Mouse (Mus musculus): ENCODE data around the gene Dnm3. TPM values are rescaled to one million over a fixed set of nuclear protein-coding genes. Genes with fewer than 3 reads are reported as not detected.
A peak's percentile ranks its signal among the peaks of the same experiment; 100 is the strongest.

Dnm3 gene
- polyA plus RNA-seq, 1 experiment = 1.0 TPM

DNA sequence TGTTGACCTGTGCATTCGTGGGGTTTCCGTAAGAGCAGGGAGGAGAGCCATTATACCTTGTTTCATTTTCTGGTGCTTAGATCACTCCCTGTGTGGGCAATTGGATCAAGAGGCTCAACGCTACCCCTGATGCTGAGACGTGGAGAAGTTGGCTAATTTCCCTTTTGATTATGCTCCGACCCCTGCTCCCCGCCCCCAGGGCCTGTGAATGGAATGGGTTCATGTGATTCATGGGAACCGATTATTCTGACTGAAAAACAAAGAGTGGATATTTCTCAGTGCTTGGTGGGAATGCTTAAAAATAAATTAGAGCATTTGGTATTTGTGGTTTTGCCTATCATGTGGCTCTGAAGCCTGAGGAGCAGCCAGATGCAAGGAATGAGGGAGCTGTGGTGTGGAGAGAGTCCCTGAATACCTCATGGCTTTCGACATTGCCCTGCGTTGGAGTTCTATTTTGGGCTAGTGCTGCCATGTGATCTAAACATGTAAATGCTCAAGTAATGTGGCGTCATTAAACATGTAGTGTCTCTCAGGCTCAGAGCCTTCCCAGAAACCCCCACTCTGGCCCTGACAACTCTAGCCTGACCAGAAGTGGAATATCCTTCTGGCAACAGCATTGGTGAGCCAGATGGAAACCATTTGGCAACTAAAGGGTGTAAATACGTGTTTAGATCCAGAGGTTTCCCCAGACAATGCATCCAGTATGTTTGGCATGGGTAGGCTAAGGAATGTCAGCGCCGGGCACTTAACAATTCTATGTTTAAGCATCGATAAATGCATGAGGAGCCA, 473.9 kb downstream of the Dnm3 start:
- H3K4me1 ChIP-seq (ENCODE audit: control insufficient read depth, insufficient read depth, insufficient read length, low read length) = peaks cover 2% of the 10 kb centered on the region; the same call in 1 of the 2 replicates
- no peaks in the 10 kb centered on the region for H3K27me3 ChIP-seq (ENCODE audit: control insufficient read depth, insufficient read depth, low read length)
- 76% methylated on average over 14 of the region's 14 CpGs for WGBS
- no peaks in the 10 kb centered on the region for H3K36me3 ChIP-seq (ENCODE audit: control insufficient read depth, insufficient read depth, low read length)
- H3K4me3 ChIP-seq (ENCODE audit: low read depth, low read length) = no peak overlapping the region
- TF ChIP-seq CTCF (IDR thresholded peaks at IDR 0.05; ENCODE audit: extremely low read depth, insufficient read length, insufficient replicate concordance, low read depth, low read length) (no peak), POLR2A (IDR thresholded peaks at IDR 0.05; ENCODE audit: low read depth, low read length) (no peak)
- H3K27ac ChIP-seq (ENCODE audit: insufficient read depth, low read depth, low read length) = peak overlapping the region; percentile 13; the same call in 1 of the 2 replicates

- no peak for TF ChIP-seq POLR2A (IDR thresholded peaks at IDR 0.05; ENCODE audit: low read depth, low read length)
- no peak for TF ChIP-seq CTCF (IDR thresholded peaks at IDR 0.05; ENCODE audit: extremely low read depth, insufficient read length, insufficient replicate concordance, low read depth, low read length)
Measured at GRCm38 (mm10) chr1:162001328-162001727, 476.5 kb downstream of the Dnm3 start.

DNA sequence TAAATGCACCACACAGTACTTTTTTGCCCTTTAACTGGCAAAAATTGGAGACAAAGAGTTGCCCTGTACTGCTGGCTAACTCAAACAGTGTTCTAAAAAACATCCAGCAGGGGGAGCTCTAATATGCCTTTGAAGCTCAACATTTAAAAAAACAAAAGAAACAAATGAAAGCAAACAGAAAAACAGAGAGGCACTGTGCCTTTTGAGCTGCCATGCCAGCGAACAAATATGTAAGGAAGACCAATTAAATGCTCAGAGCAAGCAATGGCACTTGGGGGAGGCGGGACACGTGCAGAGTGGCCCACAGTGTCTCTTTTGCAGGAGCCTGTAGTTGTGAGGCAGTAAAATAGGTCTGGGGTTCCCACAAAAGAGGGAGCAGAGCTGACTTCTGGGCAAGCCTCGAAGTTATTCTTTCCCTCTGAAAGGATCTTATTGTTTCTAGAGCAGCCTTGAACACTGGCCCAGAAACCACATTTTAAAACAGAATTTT, 477.9 kb downstream of the Dnm3 start:
- H3K27me3 ChIP-seq (ENCODE audit: control insufficient read depth, insufficient read depth, low read length) = no peaks in the 10 kb centered on the region
- TF ChIP-seq CTCF (IDR thresholded peaks at IDR 0.05; ENCODE audit: extremely low read depth, insufficient read length, insufficient replicate concordance, low read depth, low read length) (peak; percentile 57; the same call in 1 of the 2 replicates), POLR2A (IDR thresholded peaks at IDR 0.05; ENCODE audit: low read depth, low read length) (no peak)
- H3K36me3 ChIP-seq (ENCODE audit: control insufficient read depth, insufficient read depth, low read length) = no peaks in the 10 kb centered on the region
- H3K4me3 ChIP-seq (ENCODE audit: low read depth, low read length) = no peak overlapping the region
- H3K27ac ChIP-seq (ENCODE audit: insufficient read depth, low read depth, low read length) = no peak overlapping the region
- peaks cover 2% of the 10 kb centered on the region for H3K4me1 ChIP-seq (ENCODE audit: control insufficient read depth, insufficient read depth, insufficient read length, low read length)
- 11% methylated on average over 4 of the region's 4 CpGs for WGBS

More at GRCm38 (mm10) chr1:162001328-162001727, 476.5 kb downstream of the Dnm3 start:
- H3K36me3 ChIP-seq (ENCODE audit: control insufficient read depth, insufficient read depth, low read length) = no peaks in the 10 kb centered on the region
- 78% methylated on average over 8 of the region's 8 CpGs for WGBS
- peaks cover 2% of the 10 kb centered on the region for H3K4me1 ChIP-seq (ENCODE audit: control insufficient read depth, insufficient read depth, insufficient read length, low read length)
- no peak overlapping the region for H3K27ac ChIP-seq (ENCODE audit: insufficient read depth, low read depth, low read length)
- no peaks in the 10 kb centered on the region for H3K27me3 ChIP-seq (ENCODE audit: control insufficient read depth, insufficient read depth, low read length)
- H3K4me3 ChIP-seq (ENCODE audit: low read depth, low read length) = no peak overlapping the region

- no peaks in the 10 kb centered on the region for H3K27me3 ChIP-seq (ENCODE audit: control insufficient read depth, insufficient read depth, low read length)
- H3K4me1 ChIP-seq (ENCODE audit: control insufficient read depth, insufficient read depth, insufficient read length, low read length) = peaks cover 2% of the 10 kb centered on the region; the same call in 1 of the 2 replicates
- TF ChIP-seq CTCF (IDR thresholded peaks at IDR 0.05; ENCODE audit: extremely low read depth, insufficient read length, insufficient replicate concordance, low read depth, low read length) (no peak), POLR2A (IDR thresholded peaks at IDR 0.05; ENCODE audit: low read depth, low read length) (no peak)
- 37% methylated on average over 5 of the region's 5 CpGs for WGBS
- no peak overlapping the region for H3K27ac ChIP-seq (ENCODE audit: insufficient read depth, low read depth, low read length)
- no peaks in the 10 kb centered on the region for H3K36me3 ChIP-seq (ENCODE audit: control insufficient read depth, insufficient read depth, low read length)
- H3K4me3 ChIP-seq (ENCODE audit: low read depth, low read length) = no peak overlapping the region
Measured at GRCm38 (mm10) chr1:161999338-161999737, 478.5 kb downstream of the Dnm3 start.

DNA sequence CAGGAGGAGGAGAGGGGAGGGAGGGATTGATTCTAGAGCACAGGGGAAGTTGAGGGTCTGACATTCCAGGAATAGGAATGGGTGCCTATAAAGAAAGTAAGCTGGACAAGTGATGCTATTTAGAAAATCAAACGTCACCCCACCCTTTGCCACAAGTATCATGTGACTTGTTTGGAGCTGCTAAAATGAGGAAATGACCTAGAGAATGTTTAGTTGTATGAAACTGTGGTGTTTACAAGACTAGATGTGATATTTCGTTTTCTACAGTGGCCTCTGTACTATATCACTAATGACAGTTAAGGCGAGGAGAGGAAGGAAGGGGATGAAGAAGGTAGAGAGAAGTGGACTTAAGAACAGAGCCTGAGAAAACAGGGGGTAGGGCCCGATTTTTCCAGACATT, 479.1 kb downstream of the Dnm3 start:
- Histone ChIP-seq H3K4me1 (ENCODE audit: control insufficient read depth, insufficient read depth, insufficient read length, low read length) (peaks cover 2% of the 10 kb centered on the region; the same call in 1 of the 2 replicates), H3K27ac (ENCODE audit: insufficient read depth, low read depth, low read length) (no peak overlapping the region), H3K36me3 (ENCODE audit: control insufficient read depth, insufficient read depth, low read length) (no peaks in the 10 kb centered on the region), H3K4me3 (ENCODE audit: low read depth, low read length) (no peak overlapping the region), H3K27me3 (ENCODE audit: control insufficient read depth, insufficient read depth, low read length) (no peaks in the 10 kb centered on the region)
- 31% methylated on average over 4 of the region's 4 CpGs for WGBS
- TF ChIP-seq CTCF (IDR thresholded peaks at IDR 0.05; ENCODE audit: extremely low read depth, insufficient read length, insufficient replicate concordance, low read depth, low read length) = no peak
- TF ChIP-seq POLR2A (IDR thresholded peaks at IDR 0.05; ENCODE audit: low read depth, low read length) = no peak

DNA sequence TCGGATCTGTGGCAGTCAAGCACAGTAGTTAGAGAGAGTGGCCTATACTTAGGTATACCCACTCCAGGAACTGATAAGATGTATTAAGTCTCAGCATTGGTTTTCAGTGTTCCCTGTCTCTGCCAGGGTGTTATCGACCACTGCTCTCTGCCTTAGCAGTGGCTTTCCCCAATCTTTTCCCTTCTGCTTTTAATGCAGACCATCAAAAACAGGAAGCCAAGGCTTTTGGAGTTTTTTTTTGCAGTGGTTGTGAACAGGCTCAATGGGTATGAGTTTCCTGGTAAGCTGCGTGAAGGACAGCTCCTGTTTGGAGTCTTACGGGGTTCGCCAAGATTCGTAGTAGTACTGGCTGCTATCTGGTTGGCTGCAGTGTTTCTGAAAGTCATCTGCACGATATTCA, 485.4 kb downstream of the Dnm3 start:
- Histone ChIP-seq H3K36me3 (ENCODE audit: control insufficient read depth, insufficient read depth, low read length) (no peaks in the 10 kb centered on the region), H3K4me1 (ENCODE audit: control insufficient read depth, insufficient read depth, insufficient read length, low read length) (no peaks in the 10 kb centered on the region; the same call in 1 of the 2 replicates), H3K27ac (ENCODE audit: insufficient read depth, low read depth, low read length) (no peak overlapping the region), H3K4me3 (ENCODE audit: low read depth, low read length) (no peak overlapping the region), H3K27me3 (ENCODE audit: control insufficient read depth, insufficient read depth, low read length) (no peaks in the 10 kb centered on the region)
- TF ChIP-seq POLR2A (IDR thresholded peaks at IDR 0.05; ENCODE audit: low read depth, low read length) (no peak), CTCF (IDR thresholded peaks at IDR 0.05; ENCODE audit: extremely low read depth, insufficient read length, insufficient replicate concordance, low read depth, low read length) (no peak)
- 81% methylated on average over 7 of the region's 7 CpGs for WGBS

GRCm38 (mm10) chr1:161991846-161992245, 486.0 kb downstream of the Dnm3 start:
- no peaks in the 10 kb centered on the region for H3K27me3 ChIP-seq (ENCODE audit: control insufficient read depth, insufficient read depth, low read length)
- no peaks in the 10 kb centered on the region for H3K36me3 ChIP-seq (ENCODE audit: control insufficient read depth, insufficient read depth, low read length)
- H3K4me1 ChIP-seq (ENCODE audit: control insufficient read depth, insufficient read depth, insufficient read length, low read length) = no peaks in the 10 kb centered on the region; the same call in 1 of the 2 replicates
- no peak overlapping the region for H3K27ac ChIP-seq (ENCODE audit: insufficient read depth, low read depth, low read length)
- H3K4me3 ChIP-seq (ENCODE audit: low read depth, low read length) = no peak overlapping the region
- no peak for TF ChIP-seq POLR2A (IDR thresholded peaks at IDR 0.05; ENCODE audit: low read depth, low read length)
- TF ChIP-seq CTCF (IDR thresholded peaks at IDR 0.05; ENCODE audit: extremely low read depth, insufficient read length, insufficient replicate concordance, low read depth, low read length) = no peak
- 91% methylated on average over 11 of the region's 11 CpGs for WGBS

All from small intestine, adult 2 months (tissue).